Mouse (Mus musculus) embryonic facial prominence, embryonic 15.5 days (tissue): Measurements from ENCODE around the gene Slc25a54. TPM values are rescaled to one million over a fixed set of nuclear protein-coding genes. Genes with fewer than 3 reads are reported as not detected.

Source experiments
- ATAC-seq: fragments of 200-750 bp; cut with Nextera tagmentation; 2 replicates; pipeline ENCODE4 v1.8.0; 2017; ENCODE audit warnings: low read depth, moderate TSS enrichment; ENCODE audit not compliant: insufficient number of reproducible peaks, low FRiP score, low TSS enrichment
- H3K27ac ChIP-seq: fragments of 300-500 bp; sonication (generic); replicated peaks from 2 replicates; pipeline ENCODE4 v1.5.1; 2015; ENCODE audit warnings: mild to moderate bottlenecking, inconsistent platforms
- H3K27me3 ChIP-seq: fragments of 300-500 bp; sonication (generic); 2 replicates; pipeline ENCODE4 v1.6.1; 2015; ENCODE audit warnings: inconsistent platforms
- H3K36me3 ChIP-seq: fragments of 300-500 bp; sonication (generic); 2 replicates; pipeline ENCODE4 v1.6.1; 2015; ENCODE audit warnings: mild to moderate bottlenecking, inconsistent platforms
- H3K4me1 ChIP-seq: fragments of 300-500 bp; sonication (generic); 2 replicates; pipeline ENCODE4 v1.6.1; 2015; ENCODE audit warnings: inconsistent platforms
- H3K4me2 ChIP-seq: fragments of 300-500 bp; sonication (generic); replicated peaks from 2 replicates; pipeline ENCODE4 v1.6.1; 2015; ENCODE audit warnings: mild to moderate bottlenecking, inconsistent platforms
- H3K4me3 ChIP-seq: fragments of 300-500 bp; sonication (generic); replicated peaks from 2 replicates; pipeline ENCODE4 v1.5.1; 2015; ENCODE audit warnings: mild to moderate bottlenecking, inconsistent platforms
- H3K9ac ChIP-seq: fragments of 300-500 bp; sonication (generic); 2 replicates; pipeline ENCODE4 v1.6.1; 2015; ENCODE audit warnings: inconsistent platforms
- H3K9me3 ChIP-seq: fragments of 300-500 bp; sonication (generic); replicated peaks from 2 replicates; pipeline ENCODE4 v1.6.1; 2016; ENCODE audit warnings: inconsistent platforms
- WGBS: fragments of 180-500 bp; shearing (Covaris S2); methylation state at CpG from one replicate; pipeline ENCODE4 v1.1.7; 2015; 5-methylcytosine and 5-hydroxymethylcytosine counted together
- polyA plus RNA-seq: library from polyadenylated mRNA; unstranded; fragments of >200 nt; fragmentation: Nextera tagmentation; extraction: Ambion mirVana; gene quantifications from 2 replicates; pipeline ENCODE4 v1.2.1, GENCODE M21; 2015

Slc25a54 gene
- not detected in 2 replicates for polyA plus RNA-seq

GRCm38 (mm10) chr3:109080169-109080568 lies at the start of gene Slc25a54:
TSS of gene Slc25a54 (plus strand) at chr3:109080469.
- 93% methylated on average over 17 of the region's 17 CpGs for WGBS
- Histone ChIP-seq H3K27ac (no peak within 1 kb of the TSS), H3K4me1 (no peaks in the 10 kb centered on the region), H3K27me3 (no peaks in the 10 kb centered on the region), H3K9ac (no peak within 1 kb of the TSS), H3K4me2 (no peak within 1 kb of the TSS), H3K4me3 (no peak within 1 kb of the TSS), H3K9me3 (no peaks in the 10 kb centered on the region), H3K36me3 (no peaks in the 10 kb centered on the region)
- ATAC-seq: no peak

GRCm38 (mm10) chr3:109030817-109031216 lies 49.5 kb upstream of the Slc25a54 start:
- no peak; the same call in 1 of the 2 replicates for ATAC-seq
- Histone ChIP-seq H3K4me2 (no peak overlapping the region), H3K27me3 (no peaks in the 10 kb centered on the region), H3K9ac (no peak overlapping the region), H3K4me3 (no peak overlapping the region), H3K9me3 (no peaks in the 10 kb centered on the region), H3K4me1 (peaks cover 18% of the 10 kb centered on the region), H3K36me3 (no peaks in the 10 kb centered on the region), H3K27ac (no peak overlapping the region)
- WGBS: 36% methylated on average over 6 of the region's 6 CpGs

DNA sequence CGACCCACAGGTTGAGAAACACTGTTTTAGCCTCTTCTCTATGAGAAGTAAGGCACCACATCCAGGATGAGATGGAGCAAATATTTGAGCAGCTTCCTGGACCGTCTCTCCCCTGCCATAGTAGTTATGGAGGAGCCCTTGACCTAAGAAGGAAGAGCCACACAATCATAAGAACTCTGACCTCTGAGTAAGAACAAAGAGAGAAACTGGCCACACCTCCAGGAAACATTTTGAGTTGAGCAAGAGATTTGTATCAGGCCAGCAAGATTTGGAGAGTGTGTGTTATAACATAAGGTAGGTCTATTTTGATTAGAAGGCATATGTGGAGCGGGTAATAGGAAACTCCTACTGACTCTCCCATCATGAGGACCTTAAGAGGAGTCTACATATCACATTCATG lies 48.6 kb upstream of the Slc25a54 start:
- no peaks in the 10 kb centered on the region for H3K36me3 ChIP-seq
- H3K4me2 ChIP-seq: no peak overlapping the region
- no peaks in the 10 kb centered on the region for H3K27me3 ChIP-seq
- no peak overlapping the region for H3K4me3 ChIP-seq
- H3K4me1 ChIP-seq: peaks cover 11% of the 10 kb centered on the region
- 80% methylated on average over 3 of the region's 3 CpGs for WGBS
- no peak overlapping the region for H3K27ac ChIP-seq
- no peaks in the 10 kb centered on the region for H3K9me3 ChIP-seq
- no peak for ATAC-seq
- no peak overlapping the region for H3K9ac ChIP-seq

DNA sequence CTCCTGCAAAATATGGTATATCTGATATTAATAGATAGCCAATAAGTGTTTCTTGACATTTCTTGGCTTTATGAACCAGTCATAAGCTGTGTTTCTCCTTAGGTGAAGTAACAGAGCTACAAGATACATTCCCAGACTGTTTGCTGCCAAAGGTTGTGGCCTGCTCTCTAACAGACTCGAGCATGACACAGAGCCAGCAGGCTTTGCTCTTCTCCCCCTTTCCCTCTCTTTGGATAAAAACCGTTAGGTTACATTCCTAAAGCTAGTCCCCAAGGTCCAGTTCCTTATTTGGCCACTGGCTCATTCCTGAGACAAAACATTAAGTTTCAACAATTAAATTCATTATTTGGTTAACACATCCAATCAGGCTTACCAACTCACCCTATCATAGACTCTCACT lies 48.0 kb upstream of the Slc25a54 start:
- no peak overlapping the region for H3K4me3 ChIP-seq
- no peaks in the 10 kb centered on the region for H3K27me3 ChIP-seq
- no peaks in the 10 kb centered on the region for H3K36me3 ChIP-seq
- 31% methylated on average over 2 of the region's 2 CpGs for WGBS
- peaks cover 11% of the 10 kb centered on the region; the same call in 1 of the 2 replicates for H3K4me1 ChIP-seq
- no peak overlapping the region for H3K9ac ChIP-seq
- H3K27ac ChIP-seq: no peak overlapping the region
- H3K9me3 ChIP-seq: no peaks in the 10 kb centered on the region
- H3K4me2 ChIP-seq: no peak overlapping the region
- no peak for ATAC-seq

- Histone ChIP-seq H3K27me3 (no peaks in the 10 kb centered on the region), H3K9ac (no peak overlapping the region), H3K9me3 (no peaks in the 10 kb centered on the region), H3K4me3 (no peak overlapping the region), H3K36me3 (no peaks in the 10 kb centered on the region), H3K4me2 (no peak overlapping the region), H3K4me1 (peaks cover 7% of the 10 kb centered on the region; the same call in 1 of the 2 replicates), H3K27ac (no peak overlapping the region)
- no peak for ATAC-seq
- 54% methylated on average over 1 of the region's 1 CpGs for WGBS
These were observed 45.9 kb upstream of the Slc25a54 start for GRCm38 (mm10) chr3:109034411-109034810.

GRCm38 (mm10) chr3:109040908-109041307 lies 39.4 kb upstream of the Slc25a54 start:
- ATAC-seq: no peak
- Histone ChIP-seq H3K4me2 (no peak overlapping the region), H3K27me3 (no peaks in the 10 kb centered on the region), H3K27ac (no peak overlapping the region), H3K9ac (no peak overlapping the region), H3K9me3 (no peaks in the 10 kb centered on the region), H3K4me3 (no peak overlapping the region), H3K36me3 (no peaks in the 10 kb centered on the region), H3K4me1 (no peaks in the 10 kb centered on the region)
- 65% methylated on average over 4 of the region's 4 CpGs for WGBS

GRCm38 (mm10) chr3:109043395-109043794 lies 36.9 kb upstream of the Slc25a54 start:
- WGBS: 60% methylated on average over 7 of the region's 7 CpGs
- H3K27ac ChIP-seq: no peak overlapping the region
- no peak overlapping the region for H3K4me2 ChIP-seq
- no peaks in the 10 kb centered on the region for H3K27me3 ChIP-seq
- H3K4me1 ChIP-seq: peaks cover 4% of the 10 kb centered on the region; the same call in 1 of the 2 replicates
- no peak overlapping the region for H3K4me3 ChIP-seq
- no peaks in the 10 kb centered on the region for H3K36me3 ChIP-seq
- no peak for ATAC-seq
- no peaks in the 10 kb centered on the region for H3K9me3 ChIP-seq
- no peak overlapping the region for H3K9ac ChIP-seq

DNA sequence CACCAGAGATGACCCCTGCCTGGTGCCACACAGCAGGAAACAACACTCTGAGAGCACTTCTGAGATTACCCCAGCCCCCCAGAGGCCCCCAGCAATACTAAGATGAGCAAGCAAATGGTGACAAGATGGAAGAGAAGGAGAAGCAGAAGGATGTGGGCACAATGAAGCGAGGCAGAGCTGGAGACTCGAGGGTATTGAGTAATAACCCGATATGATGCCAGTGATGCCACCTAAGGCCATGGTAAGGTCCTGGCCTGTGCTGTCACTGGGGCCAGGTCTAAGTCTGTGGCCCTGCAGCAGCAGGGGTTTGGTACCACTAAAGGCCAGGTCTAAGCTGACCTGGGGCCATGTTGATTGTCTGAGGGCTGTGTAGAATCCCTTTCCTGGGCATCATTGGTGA lies 33.8 kb upstream of the Slc25a54 start:
- Histone ChIP-seq H3K4me1 (peaks cover 4% of the 10 kb centered on the region; the same call in 1 of the 2 replicates), H3K4me3 (no peak overlapping the region), H3K27ac (no peak overlapping the region), H3K36me3 (no peaks in the 10 kb centered on the region), H3K27me3 (no peaks in the 10 kb centered on the region), H3K9me3 (no peaks in the 10 kb centered on the region), H3K4me2 (no peak overlapping the region), H3K9ac (no peak overlapping the region)
- ATAC-seq: no peak
- WGBS: 88% methylated on average over 3 of the region's 3 CpGs

GRCm38 (mm10) chr3:109047707-109048283 lies 32.5 kb upstream of the Slc25a54 start:
- Histone ChIP-seq H3K4me2 (0 out of 2 replicates have a peak overlapping the region, but pooled peaks have one; percentile 15), H3K4me3 (no peak overlapping the region), H3K4me1 (peaks cover 4% of the 10 kb centered on the region; the same call in 1 of the 2 replicates), H3K27me3 (no peaks in the 10 kb centered on the region), H3K36me3 (no peaks in the 10 kb centered on the region), H3K9me3 (no peaks in the 10 kb centered on the region), H3K9ac (no peak overlapping the region), H3K27ac (no peak overlapping the region)
- ATAC-seq: no peak
- 20% methylated on average over 6 of the region's 6 CpGs for WGBS

DNA sequence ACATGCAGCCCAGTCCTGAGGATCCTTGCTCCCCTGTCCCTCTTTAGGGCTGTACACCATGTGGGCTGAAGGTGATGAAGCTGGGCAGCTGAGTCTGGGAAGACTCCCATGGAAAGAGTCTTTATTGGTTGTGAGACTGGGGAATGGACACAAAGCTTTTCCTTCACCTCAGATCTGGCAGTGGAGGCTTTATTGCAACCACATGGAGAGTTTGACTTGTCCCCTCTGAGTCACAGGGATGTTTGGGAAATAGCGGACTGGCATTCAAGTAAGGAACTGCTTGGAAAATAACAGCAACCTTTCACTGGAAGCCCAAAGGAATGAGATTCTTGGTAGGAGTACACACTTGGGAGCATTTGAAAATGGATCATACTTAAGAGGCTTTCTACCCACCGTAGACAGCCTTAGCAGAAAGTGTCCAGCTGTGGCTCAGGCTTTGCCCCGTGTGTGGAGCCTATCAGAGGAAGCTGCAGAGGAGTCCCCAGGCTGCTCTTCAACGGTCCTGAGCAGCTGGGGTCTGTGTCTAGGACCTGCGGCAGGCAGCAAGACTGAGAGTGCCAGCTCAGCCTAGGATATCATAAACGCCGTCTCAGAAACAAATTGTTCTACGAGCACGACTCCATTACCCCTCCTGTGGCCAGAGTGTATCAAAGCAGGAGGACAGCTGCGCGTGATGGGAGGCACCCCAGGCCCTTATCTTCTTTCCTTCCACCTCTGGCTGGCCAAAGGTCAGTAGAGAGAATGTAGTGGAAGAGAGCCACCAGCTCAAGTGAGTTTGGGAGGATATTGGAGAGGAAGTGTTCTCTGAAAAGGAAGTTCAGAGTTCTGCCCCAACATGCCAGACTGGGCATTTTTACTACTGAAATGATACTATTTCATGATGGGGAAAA lies 29.0 kb upstream of the Slc25a54 start:
- no peak overlapping the region for H3K4me2 ChIP-seq
- H3K4me3 ChIP-seq: no peak overlapping the region
- no peak for ATAC-seq
- H3K27ac ChIP-seq: no peak overlapping the region
- H3K9me3 ChIP-seq: no peaks in the 10 kb centered on the region
- no peaks in the 10 kb centered on the region for H3K27me3 ChIP-seq
- 49% methylated on average over 11 of the region's 11 CpGs for WGBS
- no peaks in the 10 kb centered on the region for H3K36me3 ChIP-seq
- peaks cover 4% of the 10 kb centered on the region; the same call in 1 of the 2 replicates for H3K4me1 ChIP-seq
- H3K9ac ChIP-seq: no peak overlapping the region

GRCm38 (mm10) chr3:109051946-109052331 lies 28.3 kb upstream of the Slc25a54 start:
- Histone ChIP-seq H3K36me3 (no peaks in the 10 kb centered on the region), H3K4me2 (no peak overlapping the region), H3K4me1 (peaks cover 4% of the 10 kb centered on the region; the same call in 1 of the 2 replicates), H3K9ac (no peak overlapping the region), H3K9me3 (no peaks in the 10 kb centered on the region), H3K27ac (no peak overlapping the region), H3K27me3 (no peaks in the 10 kb centered on the region), H3K4me3 (no peak overlapping the region)
- WGBS: 81% methylated on average over 6 of the region's 6 CpGs
- no peak for ATAC-seq
